Mouse (Mus musculus): ENCODE measurements around the gene Gm15262. TPM values are rescaled to one million over a fixed set of nuclear protein-coding genes. Genes with fewer than 3 reads are reported as not detected.

The Gm15262 gene
- polyA plus RNA-seq, 1 experiment = not detected

- Histone ChIP-seq H3K36me3 (ENCODE audit: control insufficient read depth, insufficient read depth) (no peaks in the 10 kb centered on the region), H3K27me3 (ENCODE audit: control insufficient read depth, insufficient read depth, insufficient read length) (no peaks in the 10 kb centered on the region)
- TF ChIP-seq CEBPB (IDR thresholded peaks at IDR 0.05; ENCODE audit: insufficient read depth, poor library complexity, severe bottlenecking) = no peak
- TF ChIP-seq MYOD1 (IDR thresholded peaks at IDR 0.05; ENCODE audit: control insufficient read depth in 1 of 3, insufficient read length in 2 of 3, low read depth in 2 of 3) = no peak
- no peak for TF ChIP-seq POLR2AphosphoS2 (IDR thresholded peaks at IDR 0.05; ENCODE audit: insufficient read length, low read depth)
- TF ChIP-seq USF1 (IDR thresholded peaks at IDR 0.05; ENCODE audit: low read depth) = no peak
- TF ChIP-seq SRF (IDR thresholded peaks at IDR 0.05; ENCODE audit: control insufficient read depth, insufficient read length, low read depth) = no peak
- TF ChIP-seq TCF3 (IDR thresholded peaks at IDR 0.05; ENCODE audit: insufficient read length, low read depth) = no peak
- TF ChIP-seq TCF12 (IDR thresholded peaks at IDR 0.05; ENCODE audit: insufficient read depth, poor library complexity, severe bottlenecking) = no peak
- no peak for TF ChIP-seq MYOG (IDR thresholded peaks at IDR 0.05; ENCODE audit: control insufficient read depth in 1 of 3, insufficient read depth in 1 of 3, insufficient read length in 2 of 3, low read depth in 2 of 3)
- TF ChIP-seq E2F4 (IDR thresholded peaks at IDR 0.05; ENCODE audit: insufficient read depth) = no peak
- TF ChIP-seq MAX (IDR thresholded peaks at IDR 0.05; ENCODE audit: low read depth) = no peak
- TF ChIP-seq REST (IDR thresholded peaks at IDR 0.05; ENCODE audit: insufficient read depth, insufficient read length) = no peak
- TF ChIP-seq POLR2A (IDR thresholded peaks at IDR 0.05; ENCODE audit: insufficient read length, low read depth) = no peak
Measured at GRCm38 (mm10) chrX:161375568-161375967, 88.3 kb downstream of the Gm15262 start.

GRCm38 (mm10) chrX:161385791-161386190, 98.5 kb downstream of the Gm15262 start:
- no peak overlapping the region for H3ac ChIP-seq (ENCODE audit: control insufficient read depth, insufficient read length)
- no peak overlapping the region for H3K4me2 ChIP-seq (ENCODE audit: low read depth)
- TF ChIP-seq MYOG (IDR thresholded peaks at IDR 0.05; ENCODE audit: control insufficient read depth in 1 of 3, insufficient read depth in 1 of 3, insufficient read length in 2 of 3, low read depth in 2 of 3) (no peak), POLR2AphosphoS2 (IDR thresholded peaks at IDR 0.05; ENCODE audit: insufficient read length, low read depth) (no peak), REST (IDR thresholded peaks at IDR 0.05; ENCODE audit: insufficient read depth, insufficient read length) (no peak), MYOD1 (IDR thresholded peaks at IDR 0.05; ENCODE audit: control insufficient read depth in 1 of 3, insufficient read length in 2 of 3, low read depth in 2 of 3) (no peak), MAX (IDR thresholded peaks at IDR 0.05; ENCODE audit: low read depth) (no peak), E2F4 (IDR thresholded peaks at IDR 0.05; ENCODE audit: insufficient read depth) (no peak), USF1 (IDR thresholded peaks at IDR 0.05; ENCODE audit: low read depth) (no peak), POLR2A (IDR thresholded peaks at IDR 0.05; ENCODE audit: insufficient read length, low read depth) (no peak), SRF (IDR thresholded peaks at IDR 0.05; ENCODE audit: control insufficient read depth, insufficient read length, low read depth) (no peak), TCF3 (IDR thresholded peaks at IDR 0.05; ENCODE audit: insufficient read length, low read depth) (no peak), TCF12 (IDR thresholded peaks at IDR 0.05; ENCODE audit: insufficient read depth, poor library complexity, severe bottlenecking) (no peak), CEBPB (IDR thresholded peaks at IDR 0.05; ENCODE audit: insufficient read depth, poor library complexity, severe bottlenecking) (no peak)
- H3K27me3 ChIP-seq (ENCODE audit: control insufficient read depth, insufficient read depth, insufficient read length) = no peaks in the 10 kb centered on the region
- no peaks in the 10 kb centered on the region for H3K36me3 ChIP-seq (ENCODE audit: control insufficient read depth, insufficient read depth)
- no peaks in the 10 kb centered on the region for H3K79me2 ChIP-seq (ENCODE audit: control insufficient read depth, insufficient read depth)
- H3K4me3 ChIP-seq = no peak overlapping the region

More at GRCm38 (mm10) chrX:161375568-161375967, 88.3 kb downstream of the Gm15262 start:
- no peak overlapping the region for H3K4me3 ChIP-seq
- H3K4me2 ChIP-seq (ENCODE audit: low read depth) = no peak overlapping the region
- H3K79me2 ChIP-seq (ENCODE audit: control insufficient read depth, insufficient read depth) = no peaks in the 10 kb centered on the region
- no peak overlapping the region for H3ac ChIP-seq (ENCODE audit: control insufficient read depth, insufficient read length)

- Histone ChIP-seq H3K79me2 (ENCODE audit: control insufficient read depth, insufficient read depth) (no peaks in the 10 kb centered on the region), H3K4me2 (ENCODE audit: low read depth) (no peak overlapping the region), H3K27me3 (ENCODE audit: control insufficient read depth, insufficient read depth, insufficient read length) (no peaks in the 10 kb centered on the region), H3K4me3 (no peak overlapping the region), H3K36me3 (ENCODE audit: control insufficient read depth, insufficient read depth) (no peaks in the 10 kb centered on the region), H3ac (ENCODE audit: control insufficient read depth, insufficient read length) (no peak overlapping the region)
- no peak for TF ChIP-seq SRF (IDR thresholded peaks at IDR 0.05; ENCODE audit: control insufficient read depth, insufficient read length, low read depth)
- no peak for TF ChIP-seq TCF12 (IDR thresholded peaks at IDR 0.05; ENCODE audit: insufficient read depth, poor library complexity, severe bottlenecking)
- no peak for TF ChIP-seq POLR2A (IDR thresholded peaks at IDR 0.05; ENCODE audit: insufficient read length, low read depth)
- no peak for TF ChIP-seq E2F4 (IDR thresholded peaks at IDR 0.05; ENCODE audit: insufficient read depth)
- no peak for TF ChIP-seq USF1 (IDR thresholded peaks at IDR 0.05; ENCODE audit: low read depth)
- TF ChIP-seq POLR2AphosphoS2 (IDR thresholded peaks at IDR 0.05; ENCODE audit: insufficient read length, low read depth) = no peak
- TF ChIP-seq MYOD1 (IDR thresholded peaks at IDR 0.05; ENCODE audit: control insufficient read depth in 1 of 3, insufficient read length in 2 of 3, low read depth in 2 of 3) = no peak
- TF ChIP-seq REST (IDR thresholded peaks at IDR 0.05; ENCODE audit: insufficient read depth, insufficient read length) = no peak
- TF ChIP-seq CEBPB (IDR thresholded peaks at IDR 0.05; ENCODE audit: insufficient read depth, poor library complexity, severe bottlenecking) = no peak
- no peak for TF ChIP-seq MAX (IDR thresholded peaks at IDR 0.05; ENCODE audit: low read depth)
- no peak for TF ChIP-seq TCF3 (IDR thresholded peaks at IDR 0.05; ENCODE audit: insufficient read length, low read depth)
- TF ChIP-seq MYOG (IDR thresholded peaks at IDR 0.05; ENCODE audit: control insufficient read depth in 1 of 3, insufficient read depth in 1 of 3, insufficient read length in 2 of 3, low read depth in 2 of 3) = no peak
Measured at GRCm38 (mm10) chrX:161387942-161388341, 100.7 kb downstream of the Gm15262 start.

GRCm38 (mm10) chrX:161399110-161399509, 111.9 kb downstream of the Gm15262 start:
- Histone ChIP-seq H3ac (ENCODE audit: control insufficient read depth, insufficient read length) (no peak overlapping the region), H3K4me3 (no peak overlapping the region), H3K79me2 (ENCODE audit: control insufficient read depth, insufficient read depth) (no peaks in the 10 kb centered on the region), H3K27me3 (ENCODE audit: control insufficient read depth, insufficient read depth, insufficient read length) (no peaks in the 10 kb centered on the region), H3K36me3 (ENCODE audit: control insufficient read depth, insufficient read depth) (no peaks in the 10 kb centered on the region), H3K4me2 (ENCODE audit: low read depth) (no peak overlapping the region)
- no peak for TF ChIP-seq MAX (IDR thresholded peaks at IDR 0.05; ENCODE audit: low read depth)
- no peak for TF ChIP-seq POLR2AphosphoS2 (IDR thresholded peaks at IDR 0.05; ENCODE audit: insufficient read length, low read depth)
- TF ChIP-seq TCF3 (IDR thresholded peaks at IDR 0.05; ENCODE audit: insufficient read length, low read depth) = no peak
- no peak for TF ChIP-seq SRF (IDR thresholded peaks at IDR 0.05; ENCODE audit: control insufficient read depth, insufficient read length, low read depth)
- no peak for TF ChIP-seq MYOD1 (IDR thresholded peaks at IDR 0.05; ENCODE audit: control insufficient read depth in 1 of 3, insufficient read length in 2 of 3, low read depth in 2 of 3)
- TF ChIP-seq TCF12 (IDR thresholded peaks at IDR 0.05; ENCODE audit: insufficient read depth, poor library complexity, severe bottlenecking) = no peak
- TF ChIP-seq MYOG (IDR thresholded peaks at IDR 0.05; ENCODE audit: control insufficient read depth in 1 of 3, insufficient read depth in 1 of 3, insufficient read length in 2 of 3, low read depth in 2 of 3) = no peak
- TF ChIP-seq POLR2A (IDR thresholded peaks at IDR 0.05; ENCODE audit: insufficient read length, low read depth) = no peak
- TF ChIP-seq E2F4 (IDR thresholded peaks at IDR 0.05; ENCODE audit: insufficient read depth) = no peak
- no peak for TF ChIP-seq REST (IDR thresholded peaks at IDR 0.05; ENCODE audit: insufficient read depth, insufficient read length)
- no peak for TF ChIP-seq CEBPB (IDR thresholded peaks at IDR 0.05; ENCODE audit: insufficient read depth, poor library complexity, severe bottlenecking)
- no peak for TF ChIP-seq USF1 (IDR thresholded peaks at IDR 0.05; ENCODE audit: low read depth)
